Mouse (Mus musculus): ENCODE measurements around the gene A930002H24Rik.
"Not testable (repeated sequence)": the region's sequence is repeated elsewhere in the genome, so short reads cannot be mapped to it uniquely, and the experiment has no call there.

The A930002H24Rik gene

DNA sequence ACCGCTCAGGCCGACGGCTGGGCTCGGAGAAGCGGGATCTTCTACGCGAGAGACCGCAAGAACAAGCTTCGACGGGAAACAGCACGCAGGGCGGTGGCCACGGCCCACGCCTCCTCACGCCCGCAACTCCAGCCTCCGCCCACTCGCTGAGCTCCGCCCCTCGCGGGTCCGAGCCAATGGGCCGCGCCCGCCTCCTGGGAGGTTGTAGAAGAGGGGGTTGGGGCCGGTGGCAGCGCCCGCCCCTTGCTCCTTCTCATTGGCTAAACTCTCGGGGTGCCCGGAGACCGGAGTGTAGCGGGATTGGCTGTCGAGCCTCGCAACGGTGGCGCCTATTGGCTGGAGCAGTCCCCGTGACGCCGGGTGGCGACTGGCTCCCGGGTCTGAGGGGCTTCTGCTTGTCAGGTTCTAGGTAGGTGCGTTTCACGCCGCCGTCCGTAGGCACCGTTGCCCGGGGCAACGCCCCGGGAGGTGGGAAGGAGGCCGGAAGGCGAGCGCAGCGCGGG lies at the start of gene A930002H24Rik:
A930002H24Rik (minus strand) TSS at position 145 of the 503 bp plus-strand sequence.
- peak; percentile 98 for DNase-seq (ENCODE audit: low spot score)

- DNase-seq (ENCODE audit: low spot score): no peak
These were observed 45.7 kb upstream of the A930002H24Rik start for GRCm38 (mm10) chr17:63909297-63909696.

GRCm38 (mm10) chr17:63897050-63897449 lies 33.5 kb upstream of the A930002H24Rik start:
- no peak for DNase-seq (ENCODE audit: low spot score)

GRCm38 (mm10) chr17:63895829-63896228 lies 32.2 kb upstream of the A930002H24Rik start:
- DNase-seq (ENCODE audit: low spot score): no peak

- no peak for DNase-seq (ENCODE audit: low spot score)
These were observed 27.0 kb upstream of the A930002H24Rik start for GRCm38 (mm10) chr17:63890611-63891010.

DNA sequence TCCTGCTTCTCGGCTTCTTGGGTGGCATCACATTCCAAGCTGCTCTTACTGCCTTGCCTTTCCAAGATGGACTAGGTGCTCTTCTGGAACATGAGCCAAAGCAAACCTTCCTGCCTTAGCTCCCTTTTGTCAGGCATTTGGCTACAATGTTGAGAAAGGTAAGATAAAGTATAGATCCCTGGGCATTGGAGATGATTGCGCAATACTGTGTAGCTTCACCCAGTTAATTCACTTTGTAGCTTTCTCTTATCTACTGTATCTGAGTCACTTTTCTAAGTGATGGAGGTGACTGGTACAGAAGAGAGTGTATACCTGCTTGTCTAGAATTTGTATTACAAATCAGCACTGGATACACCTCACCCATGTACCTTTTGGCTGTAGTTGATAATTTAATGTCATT lies 23.4 kb upstream of the A930002H24Rik start:
- no peak for DNase-seq (ENCODE audit: low spot score)

- DNase-seq (ENCODE audit: low spot score): no peak
These were observed 16.4 kb upstream of the A930002H24Rik start for GRCm38 (mm10) chr17:63880009-63880408.

DNA sequence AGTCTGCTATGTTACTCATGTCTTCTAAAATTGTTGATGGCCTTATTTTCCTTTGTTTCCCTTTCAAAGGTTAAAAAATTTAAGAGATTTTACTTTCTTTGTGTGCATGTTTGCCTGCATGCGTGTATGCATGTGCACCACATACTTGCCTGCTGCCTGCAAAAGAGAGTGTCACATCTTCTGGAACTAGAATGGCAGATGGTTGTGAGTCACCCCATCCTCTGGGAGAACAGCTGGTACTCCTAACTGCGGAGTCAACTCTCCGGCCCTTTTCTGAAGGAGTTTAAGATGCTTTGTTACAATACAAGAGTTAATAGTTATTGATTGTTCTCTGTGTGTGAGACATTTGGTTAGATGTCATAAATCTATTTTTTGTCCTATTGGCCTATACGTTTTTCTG lies 15.3 kb upstream of the A930002H24Rik start:
- DNase-seq (ENCODE audit: low spot score): no peak

DNA sequence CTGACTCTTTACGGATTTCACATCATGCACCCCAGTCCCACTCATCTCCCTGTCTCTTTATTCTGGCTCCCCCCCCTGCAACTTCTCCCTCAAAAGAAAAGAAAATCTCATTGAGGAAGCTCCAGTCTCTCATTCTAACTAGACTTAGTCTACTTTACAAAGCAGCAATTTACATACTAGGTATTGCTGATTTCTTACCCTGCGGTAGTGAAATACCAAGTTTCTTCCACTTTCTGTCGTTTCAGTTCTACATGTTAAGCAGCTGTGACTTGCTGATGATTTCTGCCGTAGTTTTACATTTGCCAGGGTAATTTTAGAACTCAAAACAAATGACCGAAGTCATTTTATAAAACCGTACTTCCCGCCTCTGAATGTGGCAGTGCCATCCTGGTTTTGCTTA lies 8.2 kb upstream of the A930002H24Rik start:
- DNase-seq (ENCODE audit: low spot score): no peak

DNA sequence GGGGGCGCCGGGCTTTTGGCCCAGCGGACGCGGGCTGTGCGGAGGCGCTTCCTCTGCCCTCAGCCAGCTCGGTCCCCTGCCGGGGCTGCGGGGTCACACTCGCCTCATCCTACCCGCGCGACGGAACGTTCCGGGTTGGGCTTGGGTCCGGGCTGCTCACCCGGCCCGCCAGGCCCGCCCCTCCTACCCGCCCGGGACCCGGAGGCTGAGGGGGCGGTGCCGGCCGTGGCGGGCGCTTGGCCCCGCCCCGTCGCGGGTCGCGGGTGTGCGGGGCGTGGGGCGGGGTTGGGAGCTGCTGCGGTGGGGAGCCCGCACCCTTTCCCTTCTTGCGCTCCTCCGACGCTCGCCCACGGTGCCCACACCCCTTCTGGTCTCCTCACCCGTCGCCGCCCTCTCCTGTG lies 580 bp upstream of the A930002H24Rik start:
- no peak for DNase-seq (ENCODE audit: low spot score)

- DNase-seq (ENCODE audit: low spot score): no peak
These were observed 470 bp downstream of the A930002H24Rik start, which contains the start of gene Fer for GRCm38 (mm10) chr17:63863012-63863630. Gene Fer (plus strand): TSS chr17:63863062.

GRCm38 (mm10) chr17:63862399-63862798 lies 1.2 kb downstream of the A930002H24Rik start:
- DNase-seq (ENCODE audit: low spot score): no peak

DNA sequence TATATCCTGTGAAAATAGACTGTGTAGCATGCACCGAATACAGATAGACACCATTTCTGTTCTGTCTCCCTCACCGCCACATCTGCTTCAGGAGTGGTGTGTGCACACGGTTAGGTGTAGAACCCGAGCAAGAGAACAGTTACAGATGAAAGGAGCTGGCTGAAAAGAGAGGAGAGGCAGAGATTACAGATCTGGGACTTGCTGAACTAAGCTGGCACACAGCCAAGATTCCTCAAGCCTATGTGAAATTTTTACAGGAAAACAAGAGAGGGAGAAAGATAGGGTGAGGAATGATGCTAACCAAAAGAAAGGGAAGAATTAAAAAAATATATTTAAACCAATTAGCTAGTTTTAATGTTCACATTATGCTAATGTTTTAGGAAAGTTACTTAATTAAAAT lies 2.6 kb downstream of the A930002H24Rik start:
- DNase-seq (ENCODE audit: low spot score): no peak

DNA sequence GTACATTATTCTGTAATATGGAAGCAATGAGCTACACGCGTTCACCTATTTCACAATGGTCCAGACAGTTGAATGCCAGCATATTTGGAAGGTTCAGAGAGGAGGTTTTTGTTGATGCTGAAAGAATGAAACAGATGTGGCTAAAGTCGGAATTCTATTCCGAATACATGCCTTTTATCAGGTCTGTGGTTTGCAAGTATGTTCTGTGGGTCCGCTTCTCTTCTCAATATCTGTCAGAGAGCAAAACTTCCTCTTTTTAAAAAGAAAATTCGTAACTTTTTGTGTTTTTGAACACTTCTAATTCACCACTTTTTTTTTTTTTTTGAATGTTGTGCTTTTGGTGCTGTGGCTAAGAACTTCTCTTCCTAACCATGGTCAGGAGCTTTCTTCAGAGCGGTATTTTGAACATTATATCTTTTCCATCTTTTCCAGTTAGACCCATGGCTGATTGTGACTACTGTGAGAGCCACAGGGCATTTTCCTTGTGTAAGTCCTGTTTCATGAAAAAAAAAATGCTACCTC lies 6.5 kb downstream of the A930002H24Rik start:
- DNase-seq (ENCODE audit: low spot score): no peak

DNA sequence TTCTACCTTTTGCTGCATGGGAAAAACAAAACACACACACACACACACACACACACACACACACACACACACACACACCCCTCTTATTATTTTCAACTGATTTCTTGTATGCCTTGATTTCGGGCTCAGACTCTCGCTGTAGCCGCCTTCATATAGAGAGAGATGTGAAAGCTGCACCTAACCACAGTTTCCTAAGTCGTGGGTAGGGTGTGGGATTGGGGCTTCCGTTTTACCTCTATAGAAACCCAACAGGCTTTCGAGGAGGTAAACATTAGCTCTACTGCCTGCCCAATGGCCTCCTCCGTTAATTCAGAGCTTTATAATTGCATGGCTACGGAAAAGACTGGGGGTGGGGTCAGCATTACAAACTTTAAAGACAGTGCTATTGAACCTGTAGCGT lies 13.6 kb downstream of the A930002H24Rik start:
- DNase-seq (ENCODE audit: low spot score): no peak

GRCm38 (mm10) chr17:63849566-63849965 lies 14.0 kb downstream of the A930002H24Rik start:
- peak; percentile 88 for DNase-seq (ENCODE audit: low spot score)

- DNase-seq (ENCODE audit: low spot score): no peak
These were observed 14.4 kb downstream of the A930002H24Rik start for GRCm38 (mm10) chr17:63849151-63849550.

DNA sequence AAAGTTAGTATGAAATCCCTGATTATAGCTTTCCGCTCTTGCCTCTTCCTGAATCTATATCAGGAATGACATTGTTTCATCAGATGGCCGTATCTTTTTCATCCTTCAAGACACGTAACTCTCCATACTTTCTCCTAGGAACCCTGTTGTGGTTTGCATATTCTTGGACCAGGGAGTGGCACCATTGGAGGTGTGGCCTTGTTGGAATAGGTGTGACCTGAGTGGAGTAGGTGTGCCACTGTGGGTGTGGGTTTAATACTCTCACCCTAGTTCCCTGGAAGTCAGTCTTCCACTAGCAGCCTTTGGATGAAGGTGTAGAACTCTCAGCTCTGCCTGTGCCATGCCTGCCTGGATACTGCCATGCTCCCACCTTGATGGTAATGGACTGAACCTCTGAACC lies 17.8 kb downstream of the A930002H24Rik start:
- not testable (repeated sequence) for DNase-seq (ENCODE audit: low spot score)

DNA sequence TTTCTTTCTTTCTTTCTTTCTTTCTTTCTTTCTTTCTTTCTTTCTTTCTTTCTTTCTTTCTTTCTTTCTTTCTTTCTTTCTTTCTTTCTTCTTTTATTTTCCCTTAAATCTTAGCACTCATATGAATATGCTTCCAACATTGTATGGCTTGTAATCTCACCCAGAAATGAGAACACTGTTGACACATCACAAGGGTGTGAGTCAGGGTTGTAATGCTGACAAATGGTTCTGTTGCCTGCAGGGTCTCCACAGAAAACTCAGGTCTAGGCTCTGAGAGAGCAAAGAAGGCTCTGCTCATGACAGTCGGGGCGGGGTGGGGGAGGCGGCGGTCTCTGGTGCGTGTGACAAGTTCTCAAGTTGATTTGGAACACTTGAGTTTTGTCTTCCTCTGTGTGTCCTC lies 18.7 kb downstream of the A930002H24Rik start:
- no peak for DNase-seq (ENCODE audit: low spot score)

- DNase-seq (ENCODE audit: low spot score): no peak
These were observed 21.4 kb downstream of the A930002H24Rik start for GRCm38 (mm10) chr17:63842226-63842625.

- DNase-seq (ENCODE audit: low spot score): no peak
These were observed 23.8 kb downstream of the A930002H24Rik start for GRCm38 (mm10) chr17:63839636-63840269.

DNA sequence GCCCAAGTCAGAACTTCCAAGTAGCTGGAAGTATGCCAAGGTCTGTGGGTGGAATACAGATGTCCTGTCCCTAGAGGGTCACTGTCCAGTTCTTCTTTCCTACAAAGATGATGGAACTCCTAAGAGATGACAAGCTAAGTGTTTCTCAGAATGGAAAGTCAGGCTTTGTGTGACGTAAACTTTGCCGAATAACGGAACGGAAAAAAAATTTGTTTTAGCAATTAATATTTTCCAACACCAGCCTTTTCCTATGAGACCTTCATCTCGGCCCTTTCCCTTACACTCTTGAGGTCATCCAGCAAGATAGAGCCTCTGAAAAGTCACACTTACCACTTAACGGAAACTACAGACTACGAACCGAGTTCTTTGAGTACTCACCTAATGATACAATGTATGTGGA lies 25.4 kb downstream of the A930002H24Rik start:
- DNase-seq (ENCODE audit: low spot score): no peak

- DNase-seq (ENCODE audit: low spot score): no peak
These were observed 26.9 kb downstream of the A930002H24Rik start for GRCm38 (mm10) chr17:63836641-63837040.
